Mouse (Mus musculus) T-helper 1 cell (primary cell): ENCODE measurements around the gene Cep126.

Experiments
- in situ Hi-C: fragments of 300-600 bp; cut with MboI, MseI; formaldehyde crosslinking; loops from one replicate; pipeline ENCODE4 v1.15.1; 2025; ENCODE audit warnings: high pct_unique_total_duplicates

Cep126 gene

DNA sequence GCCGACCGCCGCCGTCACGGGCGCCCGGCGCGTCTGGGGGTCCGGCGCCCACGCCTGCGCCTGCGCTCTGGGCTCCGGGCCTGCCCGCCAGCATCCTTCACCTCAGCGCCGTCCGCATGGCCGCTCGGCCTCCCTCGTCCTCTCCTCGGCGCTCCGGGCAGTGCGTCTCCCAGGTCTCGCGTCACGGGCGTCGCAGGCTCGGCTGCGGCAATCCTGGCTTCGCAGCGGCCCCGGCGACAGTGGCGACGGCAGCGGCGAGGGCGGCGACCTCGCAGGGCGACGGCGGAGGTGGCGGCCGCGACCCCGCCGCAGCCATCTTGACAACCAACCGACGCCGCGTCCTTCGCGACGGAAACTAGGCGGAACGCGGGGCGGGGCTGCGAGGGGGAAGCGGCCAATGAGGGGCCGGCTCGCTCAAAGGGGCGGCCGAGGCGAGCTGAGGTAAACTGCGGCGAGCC, at the start of gene Cep126:
Gene Cep126, minus strand, starts transcription at position 178 of the 458 bp plus-strand sequence.
- in situ Hi-C loops, result no loop called here

DNA sequence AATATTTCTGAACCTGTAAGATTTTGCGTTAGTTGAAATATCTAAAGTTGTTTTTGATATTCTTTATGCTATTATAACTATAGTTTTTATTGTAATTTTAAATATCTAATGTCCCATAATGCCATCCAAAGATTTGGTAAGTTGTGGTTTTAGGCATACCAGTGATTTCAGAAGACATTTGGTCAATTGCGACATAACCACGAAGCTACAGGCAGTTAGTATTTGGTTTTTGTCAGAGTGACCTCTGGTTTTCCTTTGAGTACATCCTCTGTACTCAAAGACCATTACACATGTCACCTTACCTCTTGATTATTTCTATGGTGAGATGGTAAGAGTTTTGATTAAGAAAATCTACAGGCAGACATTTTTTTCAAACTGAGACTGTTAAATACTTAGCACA, 45.5 kb upstream of the Cep126 start:
- in situ Hi-C loops, result no loop called here

DNA sequence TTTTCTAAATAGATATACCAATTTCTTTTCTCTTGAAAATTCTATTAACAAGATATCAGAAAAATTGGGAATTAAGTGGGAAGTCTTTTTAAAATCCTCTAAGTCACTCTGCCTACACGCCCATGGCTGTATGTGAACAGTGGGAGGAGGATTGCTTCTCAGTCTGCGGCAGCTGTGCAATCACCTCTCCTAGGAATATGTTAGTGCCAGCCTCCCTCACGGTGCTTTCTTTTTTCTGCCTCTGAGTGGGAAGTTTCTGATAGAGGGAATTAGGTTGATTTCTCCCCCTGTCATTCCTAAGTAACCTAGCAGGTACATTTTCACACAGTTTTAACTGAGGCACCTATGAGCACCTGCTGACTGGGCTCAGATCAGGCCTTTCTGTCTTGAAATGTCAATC, 43.0 kb upstream of the Cep126 start:
- in situ Hi-C loops, result no loop called here

GRCm38 (mm10) chr9:8157011-8157410, 22.9 kb upstream of the Cep126 start:
- in situ Hi-C loops, result no loop called here

- in situ Hi-C loops, result no loop called here
Observed at GRCm38 (mm10) chr9:8139501-8139900, 5.4 kb upstream of the Cep126 start.

DNA sequence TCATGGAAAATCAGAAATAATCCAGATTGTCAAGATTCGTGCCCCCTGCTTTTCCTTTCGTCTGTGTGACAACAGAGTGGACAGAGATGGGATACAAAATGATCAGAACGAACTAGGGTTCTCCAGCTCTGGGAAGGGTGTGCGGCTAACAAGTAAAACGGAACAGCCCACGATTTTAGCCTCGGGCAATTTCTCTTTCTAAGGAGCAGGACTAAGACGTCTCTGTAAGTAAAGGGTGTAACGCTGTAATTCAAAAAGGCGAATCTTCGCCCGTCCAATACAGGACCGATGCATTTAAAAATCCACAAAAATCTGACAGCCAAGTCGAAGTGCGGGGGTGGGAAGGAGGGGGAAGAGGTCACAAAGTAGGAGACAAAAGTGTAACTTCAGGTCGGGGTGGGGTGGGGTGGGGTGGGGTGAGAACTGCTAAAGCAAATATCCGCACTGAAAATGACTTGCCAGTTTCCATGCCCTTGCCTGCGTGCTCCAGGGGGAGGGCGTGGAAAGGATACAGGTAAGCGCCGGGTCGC, 443 bp downstream of the Cep126 start:
- in situ Hi-C loops, result no loop called here

DNA sequence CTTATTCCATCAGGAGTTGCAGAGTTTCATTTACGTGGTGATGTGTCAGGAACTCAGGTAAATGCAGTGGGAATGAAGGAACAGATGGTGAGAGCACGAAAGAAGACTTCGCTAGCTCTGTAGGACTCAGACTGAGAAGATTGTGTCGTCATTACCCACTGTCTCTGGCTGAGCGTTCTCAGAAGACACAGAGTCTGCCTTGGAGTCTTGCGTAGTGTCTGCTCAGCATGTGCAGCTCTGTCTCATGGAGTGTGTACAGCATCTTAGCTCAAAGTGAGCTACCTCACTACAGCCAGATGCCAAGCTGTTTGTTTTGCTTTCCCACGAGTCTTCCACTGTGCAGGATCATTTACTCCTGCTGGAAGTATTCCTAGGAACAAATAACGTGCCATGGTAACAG, 10.6 kb downstream of the Cep126 start:
- in situ Hi-C loops, result no loop called here

DNA sequence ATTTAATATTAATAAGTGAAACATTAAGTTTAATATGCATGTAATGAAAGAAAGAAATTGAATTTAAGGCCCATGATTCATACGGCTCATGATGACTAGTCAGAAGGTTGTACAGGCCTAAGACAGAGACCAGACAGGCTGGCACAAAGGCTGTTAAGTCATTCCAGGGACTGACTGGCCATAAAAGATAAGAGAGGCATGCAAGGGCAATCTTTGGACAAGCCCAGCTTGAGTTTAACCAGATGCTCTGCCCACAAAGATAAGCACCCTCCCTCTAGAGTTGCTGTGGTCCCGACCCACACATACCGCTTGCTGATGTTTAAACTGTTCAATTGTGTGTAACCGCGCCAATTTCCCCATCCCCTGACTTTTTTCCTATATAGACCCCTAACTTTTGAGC, 19.6 kb downstream of the Cep126 start:
- in situ Hi-C loops, result no loop called here

GRCm38 (mm10) chr9:8103050-8103449, 31.0 kb downstream of the Cep126 start:
- in situ Hi-C loops, result no loop called here

DNA sequence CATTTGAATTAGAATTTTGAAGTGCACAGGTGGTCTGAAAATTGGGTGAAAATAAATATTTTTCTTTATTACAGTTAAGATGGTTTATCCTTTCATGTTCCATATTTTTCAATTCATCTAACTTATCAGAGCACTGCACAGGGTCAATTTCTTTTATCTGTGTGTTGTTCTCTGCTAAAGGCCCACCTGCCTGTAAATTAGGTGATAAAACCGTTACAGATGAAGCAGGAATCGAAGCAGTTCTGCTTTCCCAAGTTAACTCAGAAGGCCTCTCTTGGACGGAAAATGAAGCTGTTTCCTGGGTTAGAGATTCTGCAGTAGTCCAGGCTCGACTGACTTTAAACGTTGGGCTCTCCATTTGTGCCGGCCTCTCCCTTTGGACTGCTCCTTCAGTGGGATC, 33.1 kb downstream of the Cep126 start:
- in situ Hi-C loops, result no loop called here

DNA sequence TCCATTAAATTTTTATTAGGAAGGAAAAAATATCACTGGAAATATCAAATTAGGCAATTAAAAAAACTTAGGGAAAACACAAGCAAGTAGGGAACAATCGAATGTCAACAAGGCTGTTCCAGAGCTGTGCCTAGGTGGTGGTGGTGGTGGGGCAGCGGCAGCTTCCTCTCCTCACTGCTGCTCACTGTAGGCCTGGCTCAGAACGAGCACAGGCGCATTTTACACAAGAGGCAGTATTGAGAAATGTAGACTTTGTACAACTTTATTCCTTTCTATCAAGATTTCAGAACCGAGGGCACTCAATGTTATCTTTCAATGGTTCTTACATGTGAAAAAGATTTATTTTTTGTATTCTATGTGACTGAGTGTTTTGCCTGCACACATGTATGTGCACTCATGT, 55.2 kb downstream of the Cep126 start:
- in situ Hi-C loops, result no loop called here

DNA sequence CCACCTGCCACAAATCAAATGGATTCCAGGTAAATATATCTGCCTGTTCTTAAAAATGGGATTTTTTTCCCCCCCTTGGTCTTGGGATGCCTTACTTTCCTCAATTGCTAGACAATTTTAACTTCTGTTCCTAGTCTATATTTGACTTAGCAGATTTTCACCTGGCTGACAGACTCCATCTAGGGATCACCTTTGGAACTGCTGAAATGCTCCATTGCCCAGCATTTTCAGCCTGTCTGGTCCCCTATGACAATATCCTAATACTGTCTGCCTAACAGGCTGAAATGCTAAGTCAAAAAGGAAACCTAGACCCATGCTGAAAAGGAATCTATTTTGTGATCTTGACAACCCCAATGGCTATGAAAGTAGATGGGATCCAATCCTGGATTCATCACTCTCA, 59.7 kb downstream of the Cep126 start:
- in situ Hi-C loops, result no loop called here

DNA sequence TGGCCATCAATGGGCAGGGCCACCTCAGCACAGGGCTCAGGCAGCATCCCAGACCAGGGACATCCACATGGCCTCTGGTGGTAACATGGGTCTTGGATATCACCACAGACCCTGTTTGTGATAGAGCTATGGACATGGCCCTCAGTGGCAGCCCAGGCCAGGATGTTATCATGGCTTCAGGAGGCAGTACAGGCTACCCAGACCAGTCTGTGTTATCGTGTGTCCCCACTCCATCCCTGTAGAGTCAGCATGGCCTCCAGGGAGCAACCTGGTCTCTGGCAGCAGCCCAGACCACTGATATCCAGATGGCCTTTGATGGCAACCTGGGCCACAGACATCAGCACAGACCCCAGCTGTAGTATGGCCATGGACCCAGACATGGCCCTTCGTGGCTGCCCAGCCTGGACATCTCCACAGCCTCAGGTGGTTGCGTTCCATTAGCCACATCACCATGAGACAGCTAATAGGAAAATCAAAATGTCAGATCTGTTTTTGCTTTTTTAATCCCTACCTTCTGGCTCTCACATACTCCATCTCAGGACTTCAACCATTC, 60.8 kb downstream of the Cep126 start:
- in situ Hi-C loops, result no loop called here

GRCm38 (mm10) chr9:8059636-8060035, 74.5 kb downstream of the Cep126 start:
- in situ Hi-C loops, result loop anchor here (5.0 kb wide), 1 partner anchor 72 kb away; no protein-coding TSS in a partner anchor

DNA sequence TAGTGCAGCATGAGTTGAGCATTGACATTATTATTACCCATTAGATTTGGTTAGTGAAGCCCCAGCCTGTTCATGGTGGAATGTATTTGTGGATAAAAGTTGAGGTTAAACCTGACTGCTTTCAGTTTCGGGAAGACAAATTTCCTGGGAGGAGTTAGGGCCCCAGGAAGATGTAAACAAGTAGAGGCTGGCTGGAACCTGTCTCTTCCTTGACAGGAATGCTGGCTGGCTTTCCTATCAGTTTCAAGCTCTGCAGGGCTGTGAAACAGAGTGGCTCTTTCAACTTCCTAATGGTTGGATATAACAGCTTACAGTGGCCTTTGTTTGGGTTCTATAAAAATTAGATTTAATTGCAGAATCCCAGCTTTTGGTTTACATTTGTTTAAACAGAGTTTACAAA, 79.3 kb downstream of the Cep126 start:
- in situ Hi-C loops, result loop anchor here (5.0 kb wide), 1 partner anchor 68 kb away; no protein-coding TSS in a partner anchor

- in situ Hi-C loops, result no loop called here
Observed at GRCm38 (mm10) chr9:8043044-8043387, 91.1 kb downstream of the Cep126 start.

DNA sequence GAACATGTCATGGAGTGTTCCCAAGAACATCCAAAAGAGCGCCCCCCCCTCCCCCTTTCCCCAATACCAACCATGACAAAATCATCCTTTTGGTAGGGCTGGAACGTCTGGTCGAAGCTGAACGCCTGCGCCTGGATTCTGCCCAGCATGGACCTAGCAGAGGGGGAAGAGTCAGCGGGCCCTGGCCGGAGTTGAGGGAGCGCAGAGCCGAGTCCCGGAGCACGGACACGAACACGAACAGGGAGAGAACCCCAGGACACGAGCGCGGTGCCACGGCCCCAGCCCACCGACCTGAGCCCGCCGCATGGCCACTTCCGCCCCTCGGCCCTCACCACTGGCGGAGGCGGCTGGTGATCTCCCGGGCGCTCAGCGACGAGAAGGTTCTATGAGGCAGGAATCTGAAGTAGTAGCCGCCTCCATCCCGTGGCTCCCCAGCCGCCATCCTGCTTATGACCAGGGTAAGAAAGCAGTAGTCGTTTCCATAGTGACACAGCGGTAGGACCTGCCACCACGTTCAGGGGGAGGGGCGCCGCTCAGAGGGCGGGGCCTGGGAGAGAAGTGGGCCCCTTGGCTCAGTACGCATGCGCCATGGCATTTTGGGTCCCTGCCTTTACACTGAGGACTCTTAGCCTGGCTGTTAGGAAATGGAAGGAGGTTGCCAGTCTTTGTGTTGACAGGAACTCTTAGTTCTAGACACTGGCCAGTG, 91.6 kb downstream of the Cep126 start, which contains the start of gene Cfap300:
Gene Cfap300, minus strand, starts transcription at position 486 of the 706 bp plus-strand sequence.
- in situ Hi-C loops, result no loop called here

DNA sequence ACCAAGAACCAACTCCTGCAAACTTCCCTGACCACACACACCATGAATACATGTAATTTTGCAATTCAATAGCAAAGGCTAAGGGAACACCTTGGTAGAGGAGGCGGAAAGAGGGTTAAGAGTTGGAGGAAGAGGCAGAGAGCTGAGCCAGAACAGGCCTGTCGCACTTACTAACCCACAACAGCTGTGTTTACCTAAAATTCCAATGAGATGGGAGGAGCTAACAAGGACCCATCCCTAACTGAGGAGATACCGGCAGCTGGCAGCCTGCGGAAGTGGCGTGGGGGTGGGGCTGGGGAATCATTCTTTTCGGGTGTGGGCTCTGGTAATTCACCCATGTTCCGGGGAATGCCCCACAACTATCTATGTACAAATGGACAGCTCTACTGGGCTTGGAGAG, 98.5 kb downstream of the Cep126 start:
- in situ Hi-C loops, result no loop called here

- in situ Hi-C loops, result no loop called here
Observed at GRCm38 (mm10) chr9:8035091-8035490, 99.0 kb downstream of the Cep126 start.

GRCm38 (mm10) chr9:8034143-8034542, 100.0 kb downstream of the Cep126 start:
- in situ Hi-C loops, result no loop called here

DNA sequence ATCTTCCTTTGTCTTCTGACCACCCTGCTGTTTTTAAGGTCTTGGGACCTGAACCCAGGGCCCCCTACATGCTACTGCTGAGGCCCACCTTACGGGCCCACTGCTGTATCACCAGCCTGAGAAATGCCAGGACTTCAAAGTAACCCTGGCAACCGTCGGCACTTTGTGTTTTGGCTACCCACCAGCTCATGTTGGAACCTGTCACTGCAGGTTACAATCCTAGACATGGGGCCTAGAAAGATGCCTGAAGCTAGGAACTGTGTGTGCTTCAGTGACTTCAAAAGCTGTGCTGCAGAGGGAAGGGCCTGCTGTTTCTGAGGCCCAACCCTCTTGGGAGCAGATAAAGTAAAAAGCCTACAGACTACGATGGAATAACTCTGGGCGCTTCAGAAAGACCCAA, 101.2 kb downstream of the Cep126 start:
- in situ Hi-C loops, result no loop called here
